Mouse (Mus musculus): Measurements from ENCODE around the gene Olfr1136.

The Olfr1136 gene

GRCm38 (mm10) chr2:87693847-87694246 is at the start of gene Olfr1136:
TSS of gene Olfr1136 (minus strand) at chr2:87693947.
- DNase-seq (ENCODE audit: extremely low spot score, low read depth, low spot score), result no peak

GRCm38 (mm10) chr2:87743452-87743851 is 49.7 kb upstream of the Olfr1136 start, which contains the start of gene Olfr1140:
TSS of gene Olfr1140 (plus strand) at chr2:87743752.
- DNase-seq (ENCODE audit: extremely low spot score, low read depth, low spot score), result no peak

- no peak for DNase-seq (ENCODE audit: extremely low spot score, low read depth, low spot score)
Observed at GRCm38 (mm10) chr2:87739878-87740277, 46.1 kb upstream of the Olfr1136 start, which contains the start of gene Olfr1138. TSS of gene Olfr1138 (minus strand) at chr2:87739978.

- DNase-seq (ENCODE audit: extremely low spot score, low read depth, low spot score), result no peak
Observed at GRCm38 (mm10) chr2:87713079-87713478, 19.3 kb upstream of the Olfr1136 start, which contains the start of gene Olfr1137. TSS of gene Olfr1137 (minus strand) at chr2:87713179.

GRCm38 (mm10) chr2:87673564-87673963 is 20.2 kb downstream of the Olfr1136 start, which contains the start of gene Olfr1135:
TSS of gene Olfr1135 (minus strand) at chr2:87673664.
- DNase-seq (ENCODE audit: extremely low spot score, low read depth, low spot score), result no peak

- DNase-seq (ENCODE audit: extremely low spot score, low read depth, low spot score), result no peak
Observed at GRCm38 (mm10) chr2:87658360-87658759, 35.4 kb downstream of the Olfr1136 start, which contains the start of gene Olfr1134. TSS of gene Olfr1134 (minus strand) at chr2:87658460.

GRCm38 (mm10) chr2:87647274-87647673 is 46.5 kb downstream of the Olfr1136 start, which contains the start of gene Olfr1133:
TSS of gene Olfr1133 (minus strand) at chr2:87647374.
- DNase-seq (ENCODE audit: extremely low spot score, low read depth, low spot score), result no peak
